Mouse (Mus musculus): ENCODE measurements around the gene Fam78a. TPM values are rescaled to one million over a fixed set of nuclear protein-coding genes. Genes with fewer than 3 reads are reported as not detected.

Gene Fam78a
- polyA plus RNA-seq, 1 experiment: 33.1 TPM

GRCm38 (mm10) chr2:32081296-32081929, 3.2 kb downstream of the Fam78a start:
- peak overlapping the region; percentile 95 for H3K27ac ChIP-seq (ENCODE audit: insufficient read depth, low read length)
- peak in 1 of 2 experiments; percentile 37 for DNase-seq (ENCODE audit: low read depth in 1 of 2, low spot score in 2 of 2)
- peak overlapping the region; percentile 84 for H3K4me3 ChIP-seq (ENCODE audit: extremely low read depth, insufficient read depth, insufficient read length)
- peaks cover 14% of the 10 kb centered on the region; the same call in 1 of the 2 replicates for H3K4me1 ChIP-seq (ENCODE audit: control insufficient read depth, insufficient read depth, insufficient read length)
- WGBS: 16% methylated on average over 14 of the region's 14 CpGs
- H3K27me3 ChIP-seq (ENCODE audit: control insufficient read depth, insufficient read depth, low read length): no peaks in the 10 kb centered on the region
- no peaks in the 10 kb centered on the region; the same call in 1 of the 2 replicates for H3K36me3 ChIP-seq (ENCODE audit: control insufficient read depth, insufficient read depth, low read length)
- no peak for TF ChIP-seq CTCF (IDR thresholded peaks at IDR 0.05; ENCODE audit: extremely low read depth, insufficient read depth, insufficient read length, insufficient replicate concordance)
- TF ChIP-seq POLR2A (IDR thresholded peaks at IDR 0.05; ENCODE audit: low read depth, low read length): no peak

- DNase-seq (ENCODE audit: low read depth in 1 of 2, low spot score in 2 of 2): no peak
- 20% methylated on average over 3 of the region's 3 CpGs for WGBS
- TF ChIP-seq CTCF (IDR thresholded peaks at IDR 0.05; ENCODE audit: extremely low read depth, insufficient read depth, insufficient read length, insufficient replicate concordance): no peak
- TF ChIP-seq POLR2A (IDR thresholded peaks at IDR 0.05; ENCODE audit: low read depth, low read length): no peak
- H3K27ac ChIP-seq (ENCODE audit: insufficient read depth, low read length): peak overlapping the region; percentile 82
- H3K4me1 ChIP-seq (ENCODE audit: control insufficient read depth, insufficient read depth, insufficient read length): peaks cover 14% of the 10 kb centered on the region; the same call in 1 of the 2 replicates
- H3K27me3 ChIP-seq (ENCODE audit: control insufficient read depth, insufficient read depth, low read length): no peaks in the 10 kb centered on the region
- peak overlapping the region; percentile 42 for H3K4me3 ChIP-seq (ENCODE audit: extremely low read depth, insufficient read depth, insufficient read length)
- no peaks in the 10 kb centered on the region; the same call in 1 of the 2 replicates for H3K36me3 ChIP-seq (ENCODE audit: control insufficient read depth, insufficient read depth, low read length)
These were observed 4.0 kb downstream of the Fam78a start for GRCm38 (mm10) chr2:32080681-32081080.

- peaks cover 14% of the 10 kb centered on the region; the same call in 1 of the 2 replicates for H3K4me1 ChIP-seq (ENCODE audit: control insufficient read depth, insufficient read depth, insufficient read length)
- no peaks in the 10 kb centered on the region; the same call in 1 of the 2 replicates for H3K36me3 ChIP-seq (ENCODE audit: control insufficient read depth, insufficient read depth, low read length)
- peak overlapping the region; percentile 28 for H3K4me3 ChIP-seq (ENCODE audit: extremely low read depth, insufficient read depth, insufficient read length)
- H3K27me3 ChIP-seq (ENCODE audit: control insufficient read depth, insufficient read depth, low read length): no peaks in the 10 kb centered on the region
- WGBS: 76% methylated on average over 14 of the region's 14 CpGs
- H3K27ac ChIP-seq (ENCODE audit: insufficient read depth, low read length): peak overlapping the region; percentile 82
- TF ChIP-seq CTCF (IDR thresholded peaks at IDR 0.05; ENCODE audit: extremely low read depth, insufficient read depth, insufficient read length, insufficient replicate concordance) (no peak), POLR2A (IDR thresholded peaks at IDR 0.05; ENCODE audit: low read depth, low read length) (no peak)
- no peak for DNase-seq (ENCODE audit: low read depth in 1 of 2, low spot score in 2 of 2)
These were observed 5.4 kb downstream of the Fam78a start for GRCm38 (mm10) chr2:32079191-32079725.

- no peak; the same call in 1 of the 2 replicates for TF ChIP-seq POLR2A (IDR thresholded peaks at IDR 0.05; ENCODE audit: low read depth, low read length)
- TF ChIP-seq CTCF (IDR thresholded peaks at IDR 0.05; ENCODE audit: extremely low read depth, insufficient read depth, insufficient read length, insufficient replicate concordance): peak; percentile 10; the same call in 1 of the 2 replicates
- DNase-seq (ENCODE audit: low read depth in 1 of 2, low spot score in 2 of 2): peak in 1 of 2 experiments; percentile 66
- peaks cover 14% of the 10 kb centered on the region; the same call in 1 of the 2 replicates for H3K4me1 ChIP-seq (ENCODE audit: control insufficient read depth, insufficient read depth, insufficient read length)
These were observed 6.1 kb downstream of the Fam78a start for GRCm38 (mm10) chr2:32078522-32078921.

GRCm38 (mm10) chr2:32077744-32078143, 6.9 kb downstream of the Fam78a start:
- Histone ChIP-seq H3K36me3 (ENCODE audit: control insufficient read depth, insufficient read depth, low read length) (no peaks in the 10 kb centered on the region; the same call in 1 of the 2 replicates), H3K4me3 (ENCODE audit: extremely low read depth, insufficient read depth, insufficient read length) (peak overlapping the region; percentile 43; the same call in 1 of the 2 replicates), H3K27ac (ENCODE audit: insufficient read depth, low read length) (peak overlapping the region; percentile 89), H3K4me1 (ENCODE audit: control insufficient read depth, insufficient read depth, insufficient read length) (peaks cover 14% of the 10 kb centered on the region; the same call in 1 of the 2 replicates), H3K27me3 (ENCODE audit: control insufficient read depth, insufficient read depth, low read length) (no peaks in the 10 kb centered on the region)
- WGBS: 76% methylated on average over 10 of the region's 10 CpGs
- no peak for TF ChIP-seq POLR2A (IDR thresholded peaks at IDR 0.05; ENCODE audit: low read depth, low read length)
- TF ChIP-seq CTCF (IDR thresholded peaks at IDR 0.05; ENCODE audit: extremely low read depth, insufficient read depth, insufficient read length, insufficient replicate concordance): no peak
- DNase-seq (ENCODE audit: low read depth in 1 of 2, low spot score in 2 of 2): no peak

More at GRCm38 (mm10) chr2:32078522-32078921, 6.1 kb downstream of the Fam78a start:
- H3K27ac ChIP-seq (ENCODE audit: insufficient read depth, low read length): peak overlapping the region; percentile 89
- no peaks in the 10 kb centered on the region; the same call in 1 of the 2 replicates for H3K36me3 ChIP-seq (ENCODE audit: control insufficient read depth, insufficient read depth, low read length)
- H3K27me3 ChIP-seq (ENCODE audit: control insufficient read depth, insufficient read depth, low read length): no peaks in the 10 kb centered on the region
- WGBS: 18% methylated on average over 8 of the region's 8 CpGs
- H3K4me3 ChIP-seq (ENCODE audit: extremely low read depth, insufficient read depth, insufficient read length): peak overlapping the region; percentile 43

- no peak for TF ChIP-seq POLR2A (IDR thresholded peaks at IDR 0.05; ENCODE audit: low read depth, low read length)
- TF ChIP-seq CTCF (IDR thresholded peaks at IDR 0.05; ENCODE audit: extremely low read depth, insufficient read depth, insufficient read length, insufficient replicate concordance): no peak
- 56% methylated on average over 7 of the region's 7 CpGs for whole genome bisulfite sequencing
- DNase-seq (ENCODE audit: low read depth in 1 of 2, low spot score in 2 of 2): no peak
- peaks cover 12% of the 10 kb centered on the region; the same call in 1 of the 2 replicates for H3K4me1 ChIP-seq (ENCODE audit: control insufficient read depth, insufficient read depth, insufficient read length)
- no peaks in the 10 kb centered on the region; the same call in 1 of the 2 replicates for H3K36me3 ChIP-seq (ENCODE audit: control insufficient read depth, insufficient read depth, low read length)
- H3K4me3 ChIP-seq (ENCODE audit: extremely low read depth, insufficient read depth, insufficient read length): no peak overlapping the region
- H3K27me3 ChIP-seq (ENCODE audit: control insufficient read depth, insufficient read depth, low read length): no peaks in the 10 kb centered on the region
- H3K27ac ChIP-seq (ENCODE audit: insufficient read depth, low read length): peak overlapping the region; percentile 43; the same call in 1 of the 2 replicates
These were observed 9.3 kb downstream of the Fam78a start for GRCm38 (mm10) chr2:32075368-32075767.

Measured in spleen, adult 2 months (tissue).